Mouse (Mus musculus): ENCODE results near the gene Zfyve1.
"Not testable (repeated sequence)": the region's sequence is repeated elsewhere in the genome, so short reads cannot be mapped to it uniquely, and the experiment has no call there.

- not testable (repeated sequence) for TF ChIP-seq CTCF (IDR thresholded peaks at IDR 0.05 in 2 of 3, conservative IDR thresholded peaks at IDR 0.05 in 1 of 3; ENCODE audit: control insufficient read depth in 1 of 3, insufficient read depth in 1 of 3, low read depth in 2 of 3, low read length in 3 of 3, poor library complexity in 1 of 3, severe bottlenecking in 1 of 3); NRF1 (IDR thresholded peaks at IDR 0.05; ENCODE audit: insufficient read depth, low read depth, low read length, poor library complexity, severe bottlenecking); RCOR1 (IDR thresholded peaks at IDR 0.05; ENCODE audit: low read depth, low read length); TCF12 (IDR thresholded peaks at IDR 0.05; ENCODE audit: low read depth, low read length); TAL1 (IDR thresholded peaks at IDR 0.05; ENCODE audit: low read length); POLR2A (IDR thresholded peaks at IDR 0.05; ENCODE audit: control insufficient read depth in 1 of 2, insufficient read depth in 1 of 2, low read depth in 1 of 2, low read length in 2 of 2, poor library complexity in 1 of 2); ZMIZ1 (IDR thresholded peaks at IDR 0.05; ENCODE audit: low read depth, low read length); MEF2A (IDR thresholded peaks at IDR 0.05; ENCODE audit: extremely low read depth, insufficient replicate concordance, low read depth, low read length, poor library complexity, severe bottlenecking)
These were observed 23.7 kb upstream of the Zfyve1 start for GRCm38 (mm10) chr12:83620694-83621093.
